In genomic region chr3:98042955-98043456, GRCm38 (mm10) we compare ENCODE assay signal across 7 mouse cellular contexts. TPM values are rescaled to one million over a fixed set of nuclear protein-coding genes. Genes with fewer than 3 reads are reported as not detected.
A peak's percentile ranks its signal among the peaks of the same experiment; 100 is the strongest.
DNase-seq lines count a peak whose midpoint lies in the region; ATAC-seq lines count a peak whose summit lies in the region.

No protein-coding gene starts in this region.

- no peaks in the 10 kb centered on the region for H3K36me3 ChIP-seq in embryonic facial prominence, embryonic 11.5 days (replicated peaks; ENCODE audit: control insufficient read depth, insufficient read depth, low read depth, low read length)
- no peaks in the 10 kb centered on the region for H3K36me3 ChIP-seq in heart, embryonic 10.5 days
- no peaks in the 10 kb centered on the region for H3K36me3 ChIP-seq in kidney, embryonic 15.5 days

- no peak overlapping the region for H3K4me3 ChIP-seq in embryonic facial prominence, embryonic 11.5 days (ENCODE audit: low read depth, low read length)
- H3K4me3 ChIP-seq in heart, embryonic 10.5 days: peak overlapping the region; percentile 32
- peak overlapping the region; percentile 21 for H3K4me3 ChIP-seq in kidney, embryonic 15.5 days (replicated peaks)

- peak overlapping the region; percentile 42; the same call in 1 of the 2 replicates for H3K27ac ChIP-seq in embryonic facial prominence, embryonic 11.5 days (replicated peaks; ENCODE audit: low read depth, low read length)
- peak overlapping the region; percentile 82 for H3K27ac ChIP-seq in heart, embryonic 10.5 days
- H3K27ac ChIP-seq in kidney, embryonic 15.5 days: peak overlapping the region; percentile 89

- H3K27me3 ChIP-seq in embryonic facial prominence, embryonic 11.5 days (ENCODE audit: control insufficient read depth, insufficient read depth, low read length): no peaks in the 10 kb centered on the region
- H3K27me3 ChIP-seq in heart, embryonic 10.5 days (ENCODE audit: insufficient read depth, poor library complexity, severe bottlenecking): no peaks in the 10 kb centered on the region
- H3K27me3 ChIP-seq in kidney, embryonic 15.5 days: no peaks in the 10 kb centered on the region

- 0 out of 2 replicates have a peak overlapping the region, but pooled peaks have one; percentile 18 for H3K9ac ChIP-seq in embryonic facial prominence, embryonic 11.5 days (replicated peaks; ENCODE audit: low read length)
- H3K9ac ChIP-seq in kidney, embryonic 15.5 days: no peak overlapping the region

- 6% methylated on average over 9 of the region's 9 CpGs for WGBS in embryonic facial prominence, embryonic 11.5 days
- 22% methylated on average over 9 of the region's 9 CpGs for WGBS in heart, embryonic 10.5 days
- 12% methylated on average over 9 of the region's 9 CpGs for WGBS in kidney, embryonic 15.5 days

- H3K4me1 ChIP-seq in embryonic facial prominence, embryonic 11.5 days (ENCODE audit: control insufficient read depth, insufficient read depth, low read length): peaks cover 8% of the 10 kb centered on the region
- peaks cover 59% of the 10 kb centered on the region for H3K4me1 ChIP-seq in heart, embryonic 10.5 days
- peaks cover 93% of the 10 kb centered on the region for H3K4me1 ChIP-seq in kidney, embryonic 15.5 days

- H3K9me3 ChIP-seq in embryonic facial prominence, embryonic 11.5 days (replicated peaks; ENCODE audit: control insufficient read depth, low read length): no peaks in the 10 kb centered on the region
- no peaks in the 10 kb centered on the region for H3K9me3 ChIP-seq in heart, embryonic 10.5 days
- H3K9me3 ChIP-seq in kidney, embryonic 15.5 days (replicated peaks): no peaks in the 10 kb centered on the region

- ATAC-seq in embryonic facial prominence, embryonic 11.5 days (replicated peaks; ENCODE audit: insufficient number of reproducible peaks, low FRiP score, low TSS enrichment, low read depth): peak; percentile 60; the same call in 1 of the 2 replicates
- peak; percentile 24; the same call in 1 of the 2 replicates for ATAC-seq in kidney, embryonic 15.5 days (replicated peaks; ENCODE audit: low FRiP score)

- no peak overlapping the region for H3K4me2 ChIP-seq in embryonic facial prominence, embryonic 11.5 days (ENCODE audit: low read depth, low read length)
- H3K4me2 ChIP-seq in kidney, embryonic 15.5 days: peak overlapping the region; percentile 42

- peak; percentile 43 for DNase-seq in right cerebral cortex, adult 18-20 months
- no peak for DNase-seq in right cerebral cortex, postnatal 14 days
- peak; percentile 58 for DNase-seq in embryonic facial prominence, embryonic 11.5 days (ENCODE audit: low spot score)
- DNase-seq in heart, embryonic 10.5 days (ENCODE audit: low spot score): no peak
- peak; percentile 48 to 68 for DNase-seq in lung, postnatal 4 days
- no peak for DNase-seq in B cell, adult 2 months

RNA-seq across cellular contexts. Expression of gene Notch2, which starts 29.7 kb away (rescaled TPM):
- polyA plus RNA-seq in embryonic facial prominence, embryonic 11.5 days (2014; fragmentation: Nextera tagmentation; extraction: Ambion mirVana): 27.8 and 28.8 TPM in 2 replicates
- 11.2 and 16.8 TPM in 2 replicates for polyA plus RNA-seq in heart, embryonic 10.5 days (2016; fragmentation: Nextera tagmentation; extraction: Ambion mirVana)
- polyA plus RNA-seq in kidney, embryonic 15.5 days (2015; fragmentation: Nextera tagmentation; extraction: Ambion mirVana): 33.1 and 33.8 TPM in 2 replicates

Comparison
In these comparisons a context has a peak if more than half of its experiments do, and no peak if none do; other contexts are left out.
1. DNase-seq: peak in right cerebral cortex, adult 18-20 months (single experiment), embryonic facial prominence, embryonic 11.5 days (single experiment) and lung, postnatal 4 days (2 of 2); none in right cerebral cortex, postnatal 14 days (single experiment), heart, embryonic 10.5 days (single experiment) and B cell, adult 2 months (0 of 2).
2. Peak in every context shown above with its lines, with median percentiles within 50 percentile points of each other: H3K27ac ChIP-seq.